Mouse (Mus musculus) forebrain, postnatal 0 days (tissue): ENCODE data around the gene B4galt1. TPM values are rescaled to one million over a fixed set of nuclear protein-coding genes. Genes with fewer than 3 reads are reported as not detected.

Experiments used
- ATAC-seq: fragments of 200-750 bp; cut with Nextera tagmentation; 2 replicates; pipeline ENCODE4 v1.8.0; 2017; ENCODE audit warnings: mild to moderate bottlenecking, moderate library complexity
- DNase-seq: peaks from one replicate; pipeline ENCODE4 v3.0.0-alpha.2; 2015
- H3K27ac ChIP-seq: fragments of 300-500 bp; sonication (generic); 2 replicates; pipeline ENCODE4 v1.5.1; 2014; ENCODE audit warnings: low read depth, mild to moderate bottlenecking, antibody characterized with exemption, low read length, moderate library complexity, mixed read lengths
- H3K27me3 ChIP-seq: fragments of 300-500 bp; sonication (generic); 2 replicates; pipeline ENCODE4 v1.6.1; 2014; ENCODE audit warnings: mild to moderate bottlenecking, low read length, mixed read lengths; ENCODE audit not compliant: insufficient read depth
- H3K36me3 ChIP-seq: fragments of 300-500 bp; sonication (generic); 2 replicates; pipeline ENCODE4 v1.6.1; 2014; ENCODE audit warnings: mild to moderate bottlenecking, moderate library complexity; ENCODE audit not compliant: insufficient read depth
- H3K4me1 ChIP-seq: fragments of 300-500 bp; sonication (generic); 2 replicates; pipeline ENCODE4 v1.6.1; 2014; ENCODE audit warnings: antibody characterized with exemption; ENCODE audit not compliant: insufficient read depth
- H3K4me2 ChIP-seq: fragments of 300-500 bp; sonication (generic); 2 replicates; pipeline ENCODE4 v1.6.1; 2014; ENCODE audit warnings: low read depth, mild to moderate bottlenecking, moderate library complexity
- H3K4me3 ChIP-seq: fragments of 300-500 bp; sonication (generic); 2 replicates; pipeline ENCODE4 v1.5.1; 2014; ENCODE audit warnings: low read depth, low read length, mixed read lengths
- H3K9ac ChIP-seq: fragments of 300-500 bp; sonication (generic); 2 replicates; pipeline ENCODE4 v1.6.1; 2014; ENCODE audit warnings: mild to moderate bottlenecking
- H3K9me3 ChIP-seq: fragments of 300-500 bp; sonication (generic); 2 replicates; pipeline ENCODE4 v1.6.1; 2016; ENCODE audit warnings: low read length
- CTCF ChIP-seq: sonication (generic); IDR thresholded peaks from 2 replicates; pipeline ENCODE4 v1.5.1; 2016; ENCODE audit warnings: antibody characterized with exemption, control low read depth, low read depth
- WGBS: fragments of 180-500 bp; shearing (Covaris S2); extraction: QIAGEN DNeasy Blood & Tissue Kit; methylation state at CpG from one replicate; pipeline ENCODE4 v1.1.7; 2014; 5-methylcytosine and 5-hydroxymethylcytosine counted together
- polyA plus RNA-seq: library from polyadenylated mRNA; unstranded; fragments of >200 nt; fragmentation: Nextera tagmentation; extraction: Ambion mirVana; gene quantifications from 2 replicates; pipeline ENCODE4 v1.2.1, GENCODE M21; 2015
- total RNA-seq: library from RNA; depleted of rRNA; stranded (reverse); fragments of >200 nt; gene quantifications from 2 replicates; pipeline ENCODE4 v1.2.3, GENCODE M21; 2014

The B4galt1 gene
- total and polyA plus RNA-seq, 2 experiments from 2014 or later = 4.9 to 10.0 TPM

GRCm38 (mm10) chr4:40819151-40819550 is 34.7 kb downstream of the B4galt1 start:
- H3K27me3 ChIP-seq = no peaks in the 10 kb centered on the region
- no peak for TF ChIP-seq CTCF
- no peak overlapping the region for H3K4me2 ChIP-seq
- H3K27ac ChIP-seq = no peak overlapping the region
- 93% methylated on average over 6 of the region's 6 CpGs for WGBS
- no peak for DNase-seq
- H3K9ac ChIP-seq = no peak overlapping the region
- no peaks in the 10 kb centered on the region for H3K36me3 ChIP-seq
- H3K4me1 ChIP-seq = no peaks in the 10 kb centered on the region
- H3K9me3 ChIP-seq = no peaks in the 10 kb centered on the region
- H3K4me3 ChIP-seq = no peak overlapping the region
- no peak for ATAC-seq

- no peaks in the 10 kb centered on the region for H3K36me3 ChIP-seq
- no peaks in the 10 kb centered on the region for H3K9me3 ChIP-seq
- H3K4me2 ChIP-seq = no peak overlapping the region
- no peaks in the 10 kb centered on the region for H3K4me1 ChIP-seq
- no peaks in the 10 kb centered on the region for H3K27me3 ChIP-seq
- no peak overlapping the region for H3K4me3 ChIP-seq
- 91% methylated on average over 6 of the region's 6 CpGs for WGBS
- no peak for TF ChIP-seq CTCF
- H3K9ac ChIP-seq = no peak overlapping the region
- no peak for ATAC-seq
- H3K27ac ChIP-seq = no peak overlapping the region
- no peak for DNase-seq
Observed at GRCm38 (mm10) chr4:40818421-40818820, 35.4 kb downstream of the B4galt1 start.

GRCm38 (mm10) chr4:40817936-40818335 is 35.9 kb downstream of the B4galt1 start:
- H3K27ac ChIP-seq = no peak overlapping the region
- H3K4me3 ChIP-seq = no peak overlapping the region
- H3K9me3 ChIP-seq = no peaks in the 10 kb centered on the region
- no peaks in the 10 kb centered on the region for H3K36me3 ChIP-seq
- ATAC-seq = no peak
- no peaks in the 10 kb centered on the region for H3K4me1 ChIP-seq
- TF ChIP-seq CTCF = no peak
- no peak overlapping the region for H3K9ac ChIP-seq
- H3K4me2 ChIP-seq = no peak overlapping the region
- 91% methylated on average over 12 of the region's 12 CpGs for whole genome bisulfite sequencing
- no peaks in the 10 kb centered on the region for H3K27me3 ChIP-seq
- no peak for DNase-seq

GRCm38 (mm10) chr4:40815775-40816372 is 37.9 kb downstream of the B4galt1 start:
- no peak overlapping the region for H3K27ac ChIP-seq
- no peaks in the 10 kb centered on the region for H3K9me3 ChIP-seq
- 21% methylated on average over 12 of the region's 12 CpGs for WGBS
- no peak overlapping the region for H3K4me2 ChIP-seq
- H3K9ac ChIP-seq = no peak overlapping the region
- no peaks in the 10 kb centered on the region for H3K4me1 ChIP-seq
- DNase-seq = no peak
- 0 out of 2 replicates have a peak, but pooled peaks cover 6% of the 10 kb centered on the region for H3K36me3 ChIP-seq
- no peak for TF ChIP-seq CTCF
- H3K4me3 ChIP-seq = no peak overlapping the region
- H3K27me3 ChIP-seq = no peaks in the 10 kb centered on the region
- no peak for ATAC-seq

- Histone ChIP-seq H3K9me3 (no peaks in the 10 kb centered on the region), H3K36me3 (0 out of 2 replicates have a peak, but pooled peaks cover 6% of the 10 kb centered on the region), H3K4me3 (no peak overlapping the region), H3K4me2 (no peak overlapping the region), H3K4me1 (no peaks in the 10 kb centered on the region), H3K27ac (no peak overlapping the region), H3K9ac (no peak overlapping the region), H3K27me3 (no peaks in the 10 kb centered on the region)
- ATAC-seq = no peak
- DNase-seq = no peak
- 85% methylated on average over 3 of the region's 3 CpGs for WGBS
- TF ChIP-seq CTCF = no peak
Observed at GRCm38 (mm10) chr4:40815120-40815519, 38.7 kb downstream of the B4galt1 start.

- DNase-seq (no peak), ATAC-seq (no peak)
- TF ChIP-seq CTCF = no peak
- H3K9me3 ChIP-seq = no peaks in the 10 kb centered on the region
- 0 out of 2 replicates have a peak, but pooled peaks cover 6% of the 10 kb centered on the region for H3K36me3 ChIP-seq
- WGBS = 89% methylated on average over 6 of the region's 6 CpGs
- H3K4me2 ChIP-seq = no peak overlapping the region
- H3K4me3 ChIP-seq = no peak overlapping the region
- no peaks in the 10 kb centered on the region for H3K27me3 ChIP-seq
- H3K4me1 ChIP-seq = no peaks in the 10 kb centered on the region
- H3K27ac ChIP-seq = no peak overlapping the region
- no peak overlapping the region for H3K9ac ChIP-seq
Observed at GRCm38 (mm10) chr4:40814359-40814758, 39.4 kb downstream of the B4galt1 start.

- ATAC-seq = no peak
- no peaks in the 10 kb centered on the region for H3K27me3 ChIP-seq
- DNase-seq = peak; percentile 2
- TF ChIP-seq CTCF = no peak
- H3K4me1 ChIP-seq = no peaks in the 10 kb centered on the region
- H3K36me3 ChIP-seq = 0 out of 2 replicates have a peak, but pooled peaks cover 6% of the 10 kb centered on the region
- no peaks in the 10 kb centered on the region for H3K9me3 ChIP-seq
- no peak overlapping the region for H3K9ac ChIP-seq
- no peak overlapping the region for H3K4me2 ChIP-seq
- WGBS = 92% methylated on average over 1 of the region's 1 CpGs
- no peak overlapping the region for H3K27ac ChIP-seq
- H3K4me3 ChIP-seq = no peak overlapping the region
Observed at GRCm38 (mm10) chr4:40812891-40813290, 40.9 kb downstream of the B4galt1 start.
